Mouse (Mus musculus) monocyte, adult 2 months (primary cell): ENCODE results near the gene Tkt.

Source experiments
- DNase-seq, 2 experiments: peaks; one replicate each; pipeline ENCODE4 v3.0.0; 2022; ENCODE audit warnings: low spot score in 2 of 2, low read depth in 1 of 2

Tkt gene

DNA sequence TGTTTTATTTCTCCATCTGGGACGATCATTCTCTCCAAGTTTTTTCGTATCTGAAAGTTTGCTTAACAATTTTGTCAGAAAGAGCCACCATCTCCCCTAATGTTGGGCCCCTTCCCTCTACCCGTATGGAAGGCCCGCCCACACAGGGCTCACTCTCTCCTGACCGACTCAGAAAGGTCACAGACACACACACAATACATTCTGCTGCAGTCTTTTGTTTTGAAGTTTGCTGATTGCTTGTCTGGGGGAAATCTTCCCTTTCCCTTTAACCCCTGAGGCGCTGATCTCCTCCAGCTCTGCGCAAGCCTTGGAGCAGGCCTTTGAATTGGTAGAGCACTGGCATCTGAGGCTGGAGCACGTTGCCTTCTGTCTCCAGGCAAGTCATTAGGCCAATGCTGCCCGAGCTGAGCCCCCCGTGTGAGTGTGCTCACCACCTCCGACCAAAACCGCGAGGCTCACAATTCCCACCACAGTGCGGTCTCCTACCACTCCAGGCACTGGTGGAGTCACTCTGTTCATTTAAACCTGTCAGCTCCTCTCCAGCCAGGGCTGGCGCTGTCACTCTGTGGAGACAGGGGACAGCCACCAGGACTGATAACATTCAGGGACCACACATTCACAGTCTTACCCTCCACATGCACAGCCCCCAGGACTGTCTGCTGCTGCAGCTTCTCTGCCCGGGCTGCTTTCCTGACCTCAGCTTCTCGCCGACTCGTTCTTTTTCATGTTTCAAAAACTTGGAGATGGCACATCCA, 36.5 kb downstream of the Tkt start:
- DNase-seq = no peak

DNA sequence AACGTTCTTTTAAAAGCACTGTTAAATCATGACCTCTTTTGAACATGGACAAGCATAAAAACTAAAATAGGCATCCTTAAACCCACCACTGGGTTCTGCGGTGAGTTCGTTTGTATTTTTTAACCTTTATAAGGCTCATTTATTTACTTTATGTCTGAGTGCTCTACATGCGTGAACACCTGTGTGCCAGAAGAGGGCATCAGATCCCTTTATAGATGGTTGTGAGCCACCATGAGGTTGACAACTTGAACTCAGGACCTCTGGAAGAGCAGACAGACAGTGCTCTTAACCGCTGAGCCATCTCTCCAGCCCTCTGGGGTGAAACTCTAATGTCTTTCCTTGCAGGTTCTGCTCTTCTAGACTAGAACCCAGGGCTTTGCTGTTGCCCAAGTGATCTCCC, 37.2 kb downstream of the Tkt start:
- DNase-seq = no peak

DNA sequence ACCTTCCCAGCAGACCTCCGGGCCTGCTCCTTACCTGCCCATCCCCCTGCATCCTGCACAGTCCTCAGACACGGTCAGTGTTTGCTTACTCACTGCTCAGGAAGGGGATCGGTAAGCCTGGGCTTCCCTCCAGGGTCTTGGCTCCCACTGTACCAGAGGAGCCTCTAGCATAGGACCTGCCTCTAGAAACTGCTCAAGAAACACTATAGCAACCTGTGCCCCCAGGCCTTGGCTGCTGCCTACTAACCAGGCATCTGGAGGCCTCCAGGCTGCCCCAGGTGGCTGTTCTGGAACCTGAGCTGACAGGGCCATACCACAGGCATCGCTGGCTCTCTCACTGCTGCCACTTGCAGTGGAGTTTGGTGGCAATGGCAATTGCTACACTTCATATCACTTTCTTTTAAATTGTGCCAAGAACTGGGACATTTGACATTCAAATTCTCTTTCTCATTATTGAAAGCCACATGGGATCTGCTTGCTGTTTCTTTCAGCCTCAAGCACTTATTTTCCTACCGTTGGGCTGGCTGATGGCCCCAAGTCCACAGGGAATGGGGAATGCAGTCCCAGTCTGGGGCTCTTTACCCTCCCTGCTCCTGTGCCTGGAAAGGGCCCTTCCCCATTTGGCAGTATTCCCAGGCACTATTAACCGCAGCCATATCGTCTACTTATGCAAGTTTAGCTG, 38.8 kb downstream of the Tkt start:
- no peak for DNase-seq

DNA sequence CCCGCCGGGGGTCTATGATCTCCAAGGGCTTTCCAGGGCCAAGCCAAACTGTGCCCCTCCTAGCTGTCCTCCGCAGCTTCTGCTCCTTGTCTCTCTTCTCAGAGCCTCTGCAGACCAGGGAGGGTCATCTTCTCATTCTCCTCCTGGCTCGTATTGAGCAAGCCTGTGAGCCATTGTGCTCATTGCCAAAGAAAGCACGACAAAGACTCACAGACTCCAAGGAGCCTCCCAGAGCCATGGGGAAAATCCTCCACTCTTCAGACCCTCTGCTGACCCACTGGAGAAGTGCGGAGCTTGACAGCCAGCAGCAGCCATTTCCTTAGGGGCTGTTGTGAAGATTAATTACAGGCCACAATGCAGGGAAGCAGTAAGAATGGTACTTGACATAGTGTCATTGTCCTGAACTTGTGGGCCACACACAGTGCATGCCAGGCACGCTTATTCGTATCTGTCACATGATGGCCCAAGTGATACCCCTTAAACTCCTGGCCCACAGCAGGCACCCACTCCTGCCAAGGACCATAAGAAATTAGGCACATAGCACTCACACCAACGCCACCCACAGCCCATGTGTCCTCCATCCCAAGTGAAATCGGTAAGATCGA, 42.0 kb downstream of the Tkt start:
- no peak for DNase-seq

DNA sequence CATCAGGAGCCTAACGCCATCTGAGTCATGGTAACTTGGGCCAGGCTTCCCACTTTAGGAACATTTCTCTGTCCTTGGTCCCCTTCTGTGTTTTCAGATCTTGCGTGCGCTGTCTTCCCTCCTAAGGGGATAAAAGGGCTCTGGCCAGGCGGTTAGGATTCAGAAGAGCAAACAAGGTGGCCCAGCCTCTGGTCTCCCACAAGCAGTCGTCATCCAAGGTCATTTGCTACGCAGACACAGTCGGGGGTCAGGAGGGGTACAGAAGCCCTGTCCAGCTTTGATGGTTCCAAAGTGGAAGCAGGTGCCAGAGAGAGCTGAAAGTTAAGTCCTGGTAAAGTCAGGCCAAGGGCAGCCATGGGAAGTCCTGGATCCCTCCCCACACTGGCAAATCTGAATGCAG, 42.8 kb downstream of the Tkt start:
- no peak for DNase-seq

DNA sequence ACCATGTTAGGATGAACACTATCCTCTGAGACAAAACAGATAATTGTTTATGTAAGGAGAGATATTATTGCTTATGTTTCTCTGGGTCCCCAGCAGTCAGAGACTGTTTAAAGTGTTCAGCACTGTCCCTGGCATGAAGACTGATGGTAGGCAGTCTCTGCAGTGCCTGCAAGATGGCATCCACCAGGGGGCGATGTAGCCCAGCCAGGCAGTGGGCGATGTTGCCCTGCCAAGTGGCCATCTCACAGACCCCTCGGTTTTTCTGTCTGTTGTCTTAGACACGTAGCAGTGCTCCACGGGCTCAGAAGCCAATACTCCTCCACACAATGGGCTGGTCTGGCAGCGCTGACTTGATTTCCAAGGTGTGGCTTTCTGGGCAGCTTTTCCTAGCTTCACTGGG, 43.3 kb downstream of the Tkt start:
- DNase-seq = peak in 1 of 2 experiments; percentile 73

DNA sequence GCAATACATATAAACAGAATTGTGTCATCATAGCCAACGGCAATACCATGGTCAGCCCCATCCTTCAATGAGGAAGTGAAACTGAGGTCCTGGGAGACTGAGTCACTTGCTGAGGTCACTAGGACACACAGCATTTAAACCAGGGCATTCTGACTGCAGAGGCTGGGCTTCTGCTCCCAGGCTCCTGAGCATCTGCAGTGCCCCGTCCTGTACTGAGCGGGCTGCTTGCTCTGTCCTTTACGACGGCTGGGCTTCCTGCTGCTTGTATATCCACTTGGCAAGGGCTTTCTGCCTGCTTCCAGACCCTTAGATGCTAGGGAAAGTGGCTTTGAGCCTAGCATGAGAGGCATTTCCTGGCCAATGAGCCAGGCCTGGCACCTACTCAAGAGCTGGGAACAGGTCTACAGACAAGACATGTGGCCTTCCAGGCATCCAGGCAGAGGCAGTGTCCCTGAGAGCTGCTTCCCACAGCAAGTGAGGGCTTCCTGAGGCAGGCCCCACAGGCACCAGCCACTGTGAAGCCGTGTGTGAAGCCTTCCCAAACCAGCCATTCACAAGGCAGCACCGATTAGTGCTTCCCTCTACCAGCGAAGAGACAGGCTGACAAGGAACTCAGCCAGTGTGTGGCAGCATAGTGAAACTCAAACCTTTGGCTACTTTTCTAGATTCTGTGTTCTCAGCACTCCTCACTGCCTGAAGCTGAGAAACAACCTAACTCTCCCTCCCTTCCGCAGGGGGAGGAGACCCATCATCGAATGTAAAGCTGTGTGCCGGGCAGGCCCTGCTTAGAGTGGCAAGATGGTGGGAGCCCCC, 45.3 kb downstream of the Tkt start:
- peak; percentile 75 to 83 for DNase-seq

DNA sequence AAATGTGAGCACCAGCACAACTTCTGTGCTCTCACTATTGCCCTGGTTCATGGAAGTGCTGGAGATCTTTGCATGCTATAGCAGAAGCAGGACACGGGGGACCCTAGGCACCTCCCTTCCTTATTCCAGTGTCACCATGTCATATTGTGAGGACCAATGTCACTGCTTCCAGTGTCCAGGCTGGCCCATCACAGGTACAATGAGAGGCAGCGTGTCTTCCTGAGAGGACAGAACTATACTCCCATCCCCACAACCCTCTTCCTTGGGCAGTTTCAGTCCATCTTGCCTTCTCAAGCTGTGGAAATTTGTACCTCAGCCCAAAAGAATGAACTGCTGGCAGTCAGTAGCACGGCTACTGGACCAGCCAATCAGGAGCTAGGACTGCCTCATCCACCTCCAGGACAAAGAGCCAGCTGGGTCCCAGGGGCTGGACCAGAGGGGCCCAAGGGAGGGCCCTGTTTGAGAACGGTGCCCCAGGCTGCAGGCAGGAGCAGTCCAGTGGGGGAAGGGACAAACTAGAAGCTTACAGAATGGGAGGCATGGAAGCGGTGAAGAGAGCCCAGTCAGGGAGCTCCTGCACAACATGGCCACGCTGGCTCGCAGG, 46.0 kb downstream of the Tkt start:
- no peak for DNase-seq

DNA sequence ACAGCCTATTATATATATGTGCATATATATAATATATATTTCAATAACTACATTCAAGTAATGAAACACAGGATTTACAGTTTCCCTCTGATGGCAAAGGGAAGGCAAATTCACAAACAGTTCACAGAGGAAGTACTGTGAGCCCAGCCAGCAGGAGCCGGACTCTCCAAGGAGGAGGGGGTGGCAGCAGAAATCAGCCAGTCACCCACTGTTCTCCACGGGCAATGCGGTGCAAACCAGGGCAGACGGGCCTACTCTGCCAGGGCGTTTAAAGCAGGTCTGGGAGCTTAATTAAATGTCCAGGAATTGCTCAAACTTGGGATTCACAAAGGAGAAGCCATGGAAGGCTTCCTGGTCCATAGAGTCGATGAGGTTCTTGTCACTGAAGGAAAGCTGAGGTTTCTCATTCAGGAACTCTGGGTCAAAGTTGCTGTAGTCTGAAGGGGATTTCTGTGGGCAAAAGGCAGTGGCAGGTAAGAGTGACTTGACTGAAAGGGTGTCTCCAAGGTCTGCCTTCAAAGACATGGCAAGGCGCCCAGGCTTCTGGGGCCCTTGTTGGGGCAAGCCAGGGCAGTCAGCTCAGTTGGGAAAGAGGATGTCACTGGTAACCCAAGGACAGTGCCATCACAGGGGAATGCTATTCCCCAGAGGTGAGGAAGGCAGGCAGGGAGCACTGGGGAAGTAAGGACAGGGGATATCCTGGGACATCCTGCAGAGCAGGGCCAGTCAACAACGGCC, 47.6 kb downstream of the Tkt start:
- no peak for DNase-seq

DNA sequence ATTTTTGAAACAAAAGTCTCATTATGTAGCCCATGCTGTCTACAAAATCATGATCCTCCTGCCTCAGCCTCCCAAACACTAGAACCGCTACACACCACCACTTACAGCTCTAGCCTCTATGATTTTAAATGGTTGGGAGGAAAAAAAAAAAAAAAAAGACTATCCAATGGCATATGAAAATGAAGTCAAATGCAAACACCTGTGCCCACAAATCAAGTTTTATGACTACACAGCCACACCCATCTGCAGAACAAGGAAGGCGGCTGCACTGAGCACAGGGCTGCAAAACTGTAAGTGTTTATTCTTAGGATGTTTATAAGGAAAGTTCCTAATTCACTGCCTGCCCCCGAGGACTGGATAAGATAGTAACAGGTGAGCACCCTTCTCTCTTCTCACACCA, 48.2 kb downstream of the Tkt start:
- DNase-seq = no peak

DNA sequence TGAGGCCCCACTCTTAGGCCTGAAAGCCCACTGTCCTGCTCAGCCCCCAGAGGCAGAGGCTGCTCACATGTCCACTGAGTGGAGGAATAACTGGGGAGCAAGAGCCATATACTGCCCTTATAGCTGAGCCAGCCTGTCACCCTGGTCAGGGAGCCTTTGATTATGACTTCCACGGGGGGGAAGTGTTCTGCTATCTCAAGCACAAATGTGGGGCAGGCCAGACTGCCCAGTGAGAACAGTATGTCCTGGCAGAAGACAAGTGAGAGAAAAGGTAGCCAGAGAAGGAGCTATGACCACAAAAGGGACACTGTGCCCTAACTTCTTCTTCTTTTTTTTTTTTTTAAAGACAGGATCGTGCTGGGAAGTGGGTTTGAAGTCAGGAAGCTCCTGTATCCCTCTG, 49.0 kb downstream of the Tkt start:
- DNase-seq = no peak

DNA sequence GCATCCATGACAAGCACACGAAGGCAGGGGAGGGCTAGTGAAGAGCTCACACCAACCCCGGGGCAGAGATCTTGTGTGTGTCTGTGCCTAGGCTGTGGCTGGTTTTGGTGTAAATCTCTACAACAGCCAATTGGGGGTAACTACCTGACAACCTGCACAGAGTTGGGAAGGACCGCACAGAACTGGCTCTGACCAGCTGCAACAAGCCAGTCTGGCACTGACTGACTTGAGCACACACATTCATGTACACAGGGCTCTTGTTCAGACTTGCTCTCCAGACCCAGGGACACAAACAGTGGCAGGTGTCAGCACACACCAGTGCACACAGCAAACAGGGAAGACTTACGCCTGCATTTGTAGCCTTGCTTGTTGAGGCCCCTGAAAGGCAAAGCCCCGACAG, 58.7 kb downstream of the Tkt start:
- no peak for DNase-seq

DNA sequence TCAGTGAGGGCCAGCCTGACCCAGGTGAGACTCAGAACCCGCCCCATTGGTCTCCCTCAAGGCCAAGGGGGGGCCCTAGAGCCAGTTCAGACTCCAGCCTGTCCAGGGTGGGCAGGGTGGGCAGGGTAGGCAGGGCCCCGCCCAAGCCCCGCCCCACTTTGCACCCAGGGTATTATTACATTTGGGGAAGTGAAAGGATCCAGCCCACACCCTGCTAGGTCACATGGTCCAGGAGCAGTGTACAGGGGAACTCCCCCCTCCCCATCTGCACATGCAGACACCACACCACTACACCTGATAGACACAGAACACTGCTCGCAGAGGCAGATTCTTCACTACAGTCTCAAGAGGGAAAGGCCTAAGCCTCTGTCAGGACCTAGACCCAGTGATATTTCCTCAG, 59.5 kb downstream of the Tkt start:
- no peak for DNase-seq

DNA sequence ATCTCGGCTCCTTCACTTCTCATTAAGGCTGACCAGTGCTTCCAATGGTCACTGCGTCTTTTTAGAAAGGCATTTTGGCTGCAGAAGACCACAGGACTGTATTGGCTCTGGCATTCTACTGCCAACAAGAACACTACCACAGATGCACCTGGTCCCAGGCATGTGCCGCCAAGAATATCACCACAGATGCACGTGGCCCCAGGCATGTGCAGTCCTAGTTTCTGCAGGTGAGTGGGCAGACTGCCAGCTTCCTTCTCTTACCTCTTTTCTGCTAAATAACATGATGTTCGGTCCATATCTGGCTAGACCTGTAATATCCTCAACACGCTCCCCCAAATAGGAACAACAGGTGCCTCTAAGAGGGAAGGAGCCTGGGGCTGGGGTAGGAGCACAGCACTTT, 60.0 kb downstream of the Tkt start:
- DNase-seq = no peak

DNA sequence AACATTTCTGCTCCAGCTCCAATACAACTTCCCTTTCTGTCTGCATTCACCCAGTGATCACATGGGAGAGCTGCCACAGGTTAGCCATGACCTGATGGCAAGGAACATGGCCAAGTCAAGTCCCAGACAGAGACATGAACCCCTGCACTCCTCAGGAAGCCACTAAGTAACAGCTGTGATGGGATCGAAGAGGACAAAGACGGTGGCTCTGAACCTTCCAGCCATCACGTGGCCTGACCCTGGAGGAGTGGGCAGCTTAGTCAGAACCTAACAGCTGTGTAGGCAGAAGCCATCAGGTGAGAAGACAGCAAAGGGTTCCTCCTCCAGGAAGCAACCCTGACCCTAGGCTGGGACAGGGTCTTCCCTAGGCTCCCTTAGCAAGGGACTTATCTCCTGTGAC, 61.3 kb downstream of the Tkt start:
- DNase-seq = no peak

DNA sequence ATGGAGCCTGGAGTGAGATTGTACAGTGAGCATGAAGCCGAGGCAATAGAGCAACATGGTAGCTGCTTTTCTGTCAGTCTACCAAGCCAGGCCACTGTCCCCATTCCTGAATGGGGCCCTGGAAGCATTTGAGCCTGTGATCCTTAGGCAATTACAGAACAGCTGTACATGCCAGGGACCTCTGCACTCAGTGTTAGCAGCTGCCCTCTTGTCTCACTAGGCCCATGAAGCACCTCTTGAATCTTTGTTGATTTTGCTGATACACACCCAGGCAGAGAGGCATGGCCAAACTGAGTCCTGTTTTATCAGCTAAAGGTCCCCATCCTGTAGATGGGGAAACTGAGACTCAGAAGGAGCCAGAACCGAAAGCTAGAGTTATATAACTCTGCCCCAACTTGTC, 62.1 kb downstream of the Tkt start:
- no peak for DNase-seq

DNA sequence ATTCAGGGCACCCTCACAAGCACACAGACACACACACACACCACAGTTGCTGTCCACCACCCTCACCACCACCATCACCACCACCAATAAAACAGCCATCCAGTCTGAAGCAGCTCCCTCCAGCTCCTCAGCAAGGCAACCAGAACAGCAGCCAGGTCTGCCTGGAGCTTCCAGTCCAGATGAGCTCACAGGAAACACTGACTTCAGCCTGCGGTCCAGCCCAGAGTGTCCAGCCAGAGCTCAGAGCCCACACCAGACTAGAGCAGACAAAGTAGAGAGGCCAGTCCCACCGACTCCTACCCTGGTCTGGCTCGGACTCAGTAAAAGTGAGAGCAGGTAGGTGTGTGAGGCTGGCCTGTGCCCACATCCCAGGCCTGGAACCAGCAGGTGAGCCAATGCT, 62.8 kb downstream of the Tkt start:
- no peak for DNase-seq

DNA sequence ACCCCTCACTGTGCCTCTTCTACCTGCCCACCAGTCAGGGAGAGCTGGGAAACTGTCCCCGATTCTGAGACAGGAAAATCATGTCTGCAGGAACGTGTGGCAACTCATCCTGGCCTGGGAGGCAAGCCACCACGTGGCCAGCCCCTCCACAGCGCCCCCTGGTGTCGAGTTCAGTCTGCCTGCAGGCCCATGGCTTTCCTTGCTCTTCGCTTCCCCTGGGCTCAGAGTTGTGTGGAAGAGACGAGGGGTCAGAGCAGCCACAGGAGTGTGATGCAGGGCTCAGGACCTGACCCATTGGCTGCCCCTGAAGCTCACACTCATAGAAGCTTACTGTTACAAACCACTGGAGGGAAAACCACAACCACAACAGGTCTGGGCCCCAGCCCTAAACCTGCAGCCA, 64.4 kb downstream of the Tkt start:
- DNase-seq = peak in 1 of 2 experiments; percentile 76

DNA sequence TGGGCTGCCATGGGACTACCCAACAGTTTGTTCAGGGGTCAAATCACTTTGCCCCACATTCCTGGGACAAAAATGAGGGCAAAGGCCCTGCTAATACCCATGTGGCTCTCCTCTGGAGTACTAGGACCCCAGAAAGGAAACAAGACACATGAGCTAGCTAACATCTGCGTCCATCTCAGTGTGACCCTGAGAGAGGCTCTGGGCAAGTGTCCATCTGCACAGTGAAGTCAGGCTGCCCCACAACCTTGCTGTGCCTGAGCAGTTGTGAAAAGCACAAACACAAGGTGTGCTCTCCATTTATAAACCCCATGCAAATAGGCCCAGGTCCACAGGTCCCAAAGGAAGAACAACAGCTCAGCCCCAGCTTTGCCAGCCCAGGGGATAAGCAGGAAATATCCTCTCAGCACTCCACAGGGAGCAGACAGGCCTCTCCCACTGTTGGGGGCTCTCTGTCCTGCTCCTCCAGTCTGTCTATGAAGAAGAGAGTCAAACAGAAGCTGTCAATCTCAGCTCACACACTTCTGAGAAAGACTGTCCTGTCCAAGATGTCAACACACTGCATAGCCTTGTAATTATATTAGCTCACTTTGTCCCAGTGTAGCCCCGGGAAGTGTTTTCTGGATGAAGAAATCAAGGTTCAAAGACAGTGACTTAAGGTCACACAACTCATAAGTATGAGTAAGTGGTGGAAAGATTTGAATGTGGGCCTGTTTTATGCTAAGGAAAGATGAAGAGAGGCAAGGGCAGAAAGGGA, 65.0 kb downstream of the Tkt start:
- DNase-seq = no peak

DNA sequence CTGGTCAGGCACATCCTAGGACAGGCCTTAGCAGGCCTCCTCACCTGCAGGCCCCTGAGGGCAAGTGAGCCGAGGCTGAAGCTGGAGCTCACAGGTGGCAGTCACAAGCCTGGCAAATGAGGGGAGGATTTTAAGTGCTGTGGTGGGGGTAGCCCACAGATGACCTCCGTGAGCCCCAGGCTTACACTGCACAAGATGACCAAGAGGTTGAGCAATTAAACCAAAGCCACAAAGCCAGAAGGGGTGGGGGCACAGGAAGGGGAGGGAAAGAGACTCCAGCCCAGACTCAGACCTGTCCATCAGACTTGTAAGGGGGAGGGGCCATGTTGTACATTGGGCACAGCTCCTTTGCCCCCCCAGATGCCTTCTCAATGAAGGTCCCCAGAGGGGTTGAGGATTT, 68.6 kb downstream of the Tkt start:
- no peak for DNase-seq
